Mouse (Mus musculus) CH12.LX (cell line): ENCODE measurements around the gene Pitpna. TPM values are rescaled to one million over a fixed set of nuclear protein-coding genes. Genes with fewer than 3 reads are reported as not detected.

Source experiments
- DNase-seq: peaks from one replicate; pipeline ENCODE4 v3.0.0-alpha.2; 2013; ENCODE audit errors: extremely low read depth
- H3K27ac ChIP-seq: 2 replicates; pipeline ENCODE4 v1.5.1; 2012; ENCODE audit warnings: low read depth, mild to moderate bottlenecking, control low read depth, moderate library complexity; ENCODE audit not compliant: insufficient read depth
- H3K27me3 ChIP-seq: replicated peaks from 2 replicates; pipeline ENCODE3; 2012; ENCODE audit warnings: inconsistent platforms
- H3K36me3 ChIP-seq, 2 experiments: replicated peaks in 1 of 2; 2 replicates each; pipeline versions ENCODE3 to v1.6.1; 2012; ENCODE audit warnings: inconsistent platforms in 1 of 2, low read length in 1 of 2, mild to moderate bottlenecking in 1 of 2, mixed read lengths in 1 of 2, moderate library complexity in 1 of 2; ENCODE audit not compliant: control insufficient read depth in 1 of 2, insufficient read depth in 1 of 2
- H3K4me1 ChIP-seq, 2 experiments: 2 replicates each; pipeline ENCODE4 v1.6.1; 2012; ENCODE audit warnings: inconsistent platforms in 1 of 2, moderate library complexity in 1 of 2; ENCODE audit not compliant: insufficient read depth in 2 of 2, control insufficient read depth in 1 of 2
- H3K4me2 ChIP-seq: 2 replicates; pipeline ENCODE4 v1.6.1; 2012; ENCODE audit warnings: low read depth, mild to moderate bottlenecking, control low read depth; ENCODE audit not compliant: poor library complexity, insufficient read depth, severe bottlenecking
- H3K4me3 ChIP-seq, 3 experiments: fragments of 150-350 bp in 1 of 3; sonication (generic) in 1 of 3; replicated peaks in 1 of 3; 2 replicates each; pipeline versions ENCODE3 to v1.5.1; 2011 to 2012; ENCODE audit warnings: low read depth in 2 of 3, low read length in 2 of 3, mild to moderate bottlenecking in 2 of 3, moderate library complexity in 2 of 3, control low read depth in 1 of 3, improper control_type of control experiment in 1 of 3, inconsistent platforms in 1 of 3, mixed read lengths in 1 of 3; ENCODE audit not compliant: poor library complexity in 1 of 3
- H3K79me2 ChIP-seq: replicated peaks from 2 replicates; pipeline ENCODE4 v1.6.1; 2012; ENCODE audit warnings: mild to moderate bottlenecking, moderate library complexity; ENCODE audit not compliant: control insufficient read depth, poor library complexity, insufficient read depth, severe bottlenecking; ENCODE audit errors: extremely low read depth
- H3K9ac ChIP-seq: 2 replicates; pipeline ENCODE4 v1.6.1; 2012; ENCODE audit warnings: low read depth, mild to moderate bottlenecking, control low read depth, moderate library complexity; ENCODE audit not compliant: insufficient read depth
- H3K9me3 ChIP-seq: replicated peaks from 2 replicates; pipeline ENCODE3; 2012; ENCODE audit warnings: low read length, inconsistent platforms, mixed read lengths
- CHD1 ChIP-seq: IDR thresholded peaks from 2 replicates; pipeline ENCODE4 v1.6.1; 2012; ENCODE audit warnings: low read depth, low read length, improper control_type of control experiment, inconsistent platforms
- E2F4 ChIP-seq: IDR thresholded peaks from 2 replicates; pipeline ENCODE4 v1.6.1; 2011; ENCODE audit warnings: low read depth, low read length, improper control_type of control experiment; ENCODE audit not compliant: insufficient replicate concordance
- EP300 ChIP-seq: IDR thresholded peaks from 2 replicates; pipeline ENCODE4 v1.6.1; 2011; ENCODE audit warnings: low read length, improper control_type of control experiment
- ETS1 ChIP-seq: conservative IDR thresholded peaks from 2 replicates; pipeline ENCODE4 v1.6.1; 2012; ENCODE audit warnings: low read depth, mild to moderate bottlenecking, inconsistent platforms, low read length, improper control_type of control experiment, moderate library complexity
- GABPA ChIP-seq: IDR thresholded peaks from 2 replicates; pipeline ENCODE4 v1.6.1; 2012; ENCODE audit warnings: low read depth, low read length, improper control_type of control experiment, inconsistent platforms; ENCODE audit not compliant: insufficient replicate concordance
- HCFC1 ChIP-seq: IDR thresholded peaks from 2 replicates; pipeline ENCODE4 v1.6.1; 2012; ENCODE audit warnings: low read depth, mild to moderate bottlenecking, inconsistent platforms, low read length, improper control_type of control experiment
- IRF4 ChIP-seq: IDR thresholded peaks from 2 replicates; pipeline ENCODE4 v1.6.1; 2014; ENCODE audit warnings: low read depth, mild to moderate bottlenecking, inconsistent platforms, low read length, improper control_type of control experiment
- MAX ChIP-seq: IDR thresholded peaks from 2 replicates; pipeline ENCODE4 v1.6.1; 2011; ENCODE audit warnings: low read length, improper control_type of control experiment
- MEF2A ChIP-seq: IDR thresholded peaks from 2 replicates; pipeline ENCODE4 v1.6.1; 2014; ENCODE audit warnings: low read depth, mild to moderate bottlenecking, inconsistent platforms, low read length, improper control_type of control experiment, borderline replicate concordance
- MXI1 ChIP-seq: IDR thresholded peaks from 2 replicates; pipeline ENCODE4 v1.6.1; 2011; ENCODE audit warnings: mild to moderate bottlenecking, low read depth, low read length, improper control_type of control experiment
- PAX5 ChIP-seq: IDR thresholded peaks from 2 replicates; pipeline ENCODE4 v1.6.1; 2012; ENCODE audit warnings: low read length, inconsistent platforms, mixed read lengths
- POLR2A ChIP-seq: IDR thresholded peaks from 2 replicates; pipeline ENCODE4 v1.6.1; 2011; ENCODE audit warnings: low read depth, mild to moderate bottlenecking, improper control_type of control experiment, low read length
- POLR2AphosphoS2 ChIP-seq: IDR thresholded peaks from 2 replicates; pipeline ENCODE4 v1.6.1; 2011; ENCODE audit warnings: low read depth, low read length, improper control_type of control experiment
- RAD21 ChIP-seq: IDR thresholded peaks from 2 replicates; pipeline ENCODE4 v1.6.1; 2011; ENCODE audit warnings: low read depth, mild to moderate bottlenecking, low read length, improper control_type of control experiment, moderate library complexity
- RCOR1 ChIP-seq: conservative IDR thresholded peaks from 2 replicates; pipeline ENCODE4 v1.6.1; 2012; ENCODE audit warnings: low read depth, mild to moderate bottlenecking, inconsistent platforms, low read length, improper control_type of control experiment
- SIN3A ChIP-seq: IDR thresholded peaks from 2 replicates; pipeline ENCODE4 v1.6.1; 2012; ENCODE audit warnings: low read length, improper control_type of control experiment, inconsistent platforms
- ZC3H11A ChIP-seq: IDR thresholded peaks from 2 replicates; pipeline ENCODE4 v1.6.1; 2012; ENCODE audit warnings: low read depth, mild to moderate bottlenecking, inconsistent platforms, low read length, improper control_type of control experiment
- ZKSCAN1 ChIP-seq: IDR thresholded peaks from 2 replicates; pipeline ENCODE4 v1.6.1; 2012; ENCODE audit warnings: low read depth, inconsistent platforms, low read length, improper control_type of control experiment, borderline replicate concordance
- ZMIZ1 ChIP-seq: IDR thresholded peaks from 2 replicates; pipeline ENCODE4 v1.6.1; 2012; ENCODE audit warnings: low read depth, mild to moderate bottlenecking, inconsistent platforms, low read length, improper control_type of control experiment
- dilution Hi-C: fragments of 300-500 bp; cut with MboI; formaldehyde crosslinking; loops from 2 replicates; pipeline ENCODE4 v1.14.3; 2020; ENCODE audit warnings: low sequenced_read_pairs; ENCODE audit not compliant: extremely low pct_unique_long_range_greater_than_20kb, extremely low pct_ligation_motif_present
- in situ Hi-C: fragments of 300-500 bp; cut with MboI; formaldehyde crosslinking; loops from 3 replicates; pipeline ENCODE4 v1.14.3; 2019; ENCODE audit warnings: low sequenced_read_pairs, low pct_ligation_motif_present, low pct_unique_long_range_greater_than_20kb, mixed read lengths
- polyA plus RNA-seq: library from polyadenylated mRNA; unstranded; fragments of >175 nt; gene quantifications from 2 replicates; pipeline ENCODE4 v1.2.1, GENCODE M21; 2012; ENCODE audit warnings: low read depth; ENCODE audit not compliant: insufficient read length
- total RNA-seq, 2 experiments: library from RNA; depleted of rRNA; stranded (reverse); fragments of 300-350 nt in 1 of 2; fragments of >200 nt in 1 of 2; gene quantifications; 2 replicates each; pipeline ENCODE4 v1.2.3; 2012 to 2014

Pitpna gene
- total and polyA plus RNA-seq, 3 experiments = 61.8 to 243 (median 80.7) TPM

DNA sequence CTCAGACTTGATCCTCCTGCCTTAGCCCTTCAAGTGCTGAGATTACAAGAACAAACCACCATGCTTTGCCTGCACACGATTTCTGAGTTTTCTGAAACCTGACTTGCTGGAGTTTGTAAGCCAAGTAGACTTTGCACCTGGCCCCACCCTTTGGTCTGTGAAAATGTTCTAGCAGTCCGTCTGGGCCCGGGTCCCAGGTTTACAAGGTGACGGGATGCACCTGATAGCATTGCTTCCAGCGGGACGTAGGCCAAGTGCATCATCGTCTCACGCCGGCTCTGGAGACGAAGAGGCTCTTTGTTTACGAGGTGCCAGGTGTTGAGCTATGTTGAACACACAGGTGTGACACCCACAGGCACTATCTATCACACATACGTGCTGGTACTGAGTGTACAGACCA, 18.9 kb upstream of the Pitpna start:
- Histone ChIP-seq H3K4me3 (no peak overlapping the region), H3K27ac (no peak overlapping the region), H3K79me2 (no peaks in the 10 kb centered on the region), H3K27me3 (no peaks in the 10 kb centered on the region), H3K4me2 (no peak overlapping the region), H3K9me3 (no peaks in the 10 kb centered on the region), H3K4me1 (peaks cover 22 to 71% of the 10 kb centered on the region in 2 experiments), H3K9ac (no peak overlapping the region), H3K36me3 (peaks cover 20 to 73% of the 10 kb centered on the region in 2 experiments)
- dilution Hi-C loops (no loop called here), in situ Hi-C loops (no loop called here)
- DNase-seq = no peak
- no peak for TF ChIP-seq MEF2A
- TF ChIP-seq ZKSCAN1 = no peak
- no peak for TF ChIP-seq E2F4
- no peak for TF ChIP-seq MXI1
- no peak for TF ChIP-seq RAD21
- TF ChIP-seq CHD1 = no peak
- TF ChIP-seq HCFC1 = no peak
- no peak for TF ChIP-seq ZC3H11A
- TF ChIP-seq ZMIZ1 = no peak
- no peak for TF ChIP-seq MAX
- no peak for TF ChIP-seq EP300
- TF ChIP-seq POLR2A = no peak
- TF ChIP-seq IRF4 = no peak
- no peak for TF ChIP-seq PAX5
- no peak for TF ChIP-seq POLR2AphosphoS2
- no peak for TF ChIP-seq RCOR1
- no peak for TF ChIP-seq GABPA
- no peak for TF ChIP-seq ETS1
- TF ChIP-seq SIN3A = no peak

DNA sequence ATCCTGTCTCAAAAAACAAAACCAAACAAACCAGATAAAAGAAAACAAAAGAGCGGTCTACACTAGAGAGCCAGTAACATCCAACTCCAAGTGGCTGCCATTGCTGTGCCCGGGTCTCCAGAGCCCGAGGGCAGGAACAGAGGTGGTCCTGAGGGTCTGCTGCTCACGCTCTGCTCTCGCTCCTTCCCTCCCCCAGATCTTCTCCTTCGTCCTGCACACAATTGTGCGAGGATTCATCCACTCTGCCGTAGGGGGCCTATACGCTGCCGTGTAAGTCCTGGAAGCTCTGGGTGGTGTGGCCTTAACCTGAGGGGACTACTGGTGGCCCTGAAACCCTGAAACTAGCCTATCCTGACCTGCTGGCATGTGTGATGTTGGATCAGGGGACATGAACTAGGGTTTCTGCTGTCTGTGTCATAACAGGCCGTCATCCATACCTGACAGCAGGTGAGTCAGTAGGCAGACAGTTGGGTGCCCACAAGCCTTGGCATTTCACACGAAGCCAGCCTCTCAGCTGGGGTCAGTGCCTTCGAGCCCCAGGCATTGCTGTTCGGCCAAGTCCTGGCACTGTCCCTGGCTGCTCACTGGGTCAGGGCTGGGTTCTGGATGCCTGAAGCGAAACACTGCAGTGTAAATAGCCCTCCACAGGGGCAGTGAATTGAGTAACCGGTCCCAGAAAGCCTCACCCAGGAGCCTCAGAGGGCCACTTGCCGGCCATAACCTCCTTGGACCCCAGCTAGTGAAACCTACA, 17.3 kb upstream of the Pitpna start:
- no peak overlapping the region for H3K27ac ChIP-seq
- TF ChIP-seq ZMIZ1 = no peak
- peaks cover 20 to 68% of the 10 kb centered on the region in 2 experiments for H3K36me3 ChIP-seq
- DNase-seq = no peak
- no peaks in the 10 kb centered on the region for H3K79me2 ChIP-seq
- in situ Hi-C loops (loop anchor here (5.0 kb wide), 1 partner anchor 38 kb away; the partner anchor contains the start of gene Slc43a2), dilution Hi-C loops (no loop called here)
- no peak overlapping the region for H3K4me3 ChIP-seq
- H3K4me1 ChIP-seq = peaks cover 18 to 62% of the 10 kb centered on the region in 2 experiments
- H3K27me3 ChIP-seq = no peaks in the 10 kb centered on the region
- H3K9ac ChIP-seq = no peak overlapping the region
- H3K4me2 ChIP-seq = no peak overlapping the region
- H3K9me3 ChIP-seq = no peaks in the 10 kb centered on the region
